Mouse (Mus musculus) right cerebral cortex, postnatal 36 days (tissue): Measurements from ENCODE around the gene Cytip.

ENCODE experiments used
- DNase-seq, 2 experiments: peaks; one replicate each; pipeline ENCODE4 v3.0.0; 2022; ENCODE audit warnings: low spot score in 2 of 2, mixed read lengths in 1 of 2

Cytip gene

DNA sequence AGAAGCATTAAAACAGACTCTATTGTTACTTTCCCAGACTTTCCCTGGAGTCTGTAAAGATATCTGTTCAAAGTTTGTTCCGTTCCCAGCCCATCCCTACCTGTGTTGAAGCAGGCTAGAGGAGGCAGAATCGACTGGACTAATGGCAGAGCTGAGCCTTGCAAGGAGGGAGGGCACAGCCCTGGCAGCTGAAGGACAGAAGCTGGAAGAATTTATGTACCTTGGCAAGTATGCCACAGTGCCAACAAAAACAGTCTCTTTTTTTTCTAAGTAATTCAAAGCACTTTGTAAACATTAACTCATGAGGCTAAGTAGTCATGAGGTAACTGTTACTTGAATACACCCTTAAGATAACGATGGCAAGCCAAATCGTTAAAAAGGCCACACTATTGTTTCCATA is at the start of gene Cytip:
Gene Cytip (minus strand): TSS at position 187 of the 400 bp plus-strand sequence.
- no peak for DNase-seq

- peak; percentile 6 to 43 for DNase-seq
Observed at GRCm38 (mm10) chr2:58240639-58241038, 45.3 kb upstream of the Cytip start.

DNA sequence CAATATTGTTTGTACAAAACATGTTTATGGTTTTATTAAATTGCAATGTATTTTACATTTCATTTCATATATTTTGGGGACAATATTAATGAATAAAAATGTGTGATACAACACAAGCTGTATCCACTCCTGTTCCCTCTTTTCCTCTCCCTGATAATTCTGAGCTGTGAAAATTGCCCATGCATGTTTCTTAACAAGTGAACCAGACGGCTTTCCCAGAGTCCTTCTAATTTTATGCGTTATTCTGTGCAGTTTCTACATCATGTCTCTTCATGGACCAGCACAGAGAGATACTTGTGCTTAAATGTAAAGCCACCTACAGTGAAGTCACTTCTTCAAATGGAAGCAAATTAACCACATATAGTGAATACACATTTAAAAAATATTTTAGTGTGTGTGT is 42.2 kb upstream of the Cytip start:
- no peak for DNase-seq

- peak; percentile 34 to 59 for DNase-seq
Observed at GRCm38 (mm10) chr2:58199442-58199841, 4.1 kb upstream of the Cytip start.

GRCm38 (mm10) chr2:58196880-58197279 is 1.5 kb upstream of the Cytip start:
- no peak for DNase-seq

DNA sequence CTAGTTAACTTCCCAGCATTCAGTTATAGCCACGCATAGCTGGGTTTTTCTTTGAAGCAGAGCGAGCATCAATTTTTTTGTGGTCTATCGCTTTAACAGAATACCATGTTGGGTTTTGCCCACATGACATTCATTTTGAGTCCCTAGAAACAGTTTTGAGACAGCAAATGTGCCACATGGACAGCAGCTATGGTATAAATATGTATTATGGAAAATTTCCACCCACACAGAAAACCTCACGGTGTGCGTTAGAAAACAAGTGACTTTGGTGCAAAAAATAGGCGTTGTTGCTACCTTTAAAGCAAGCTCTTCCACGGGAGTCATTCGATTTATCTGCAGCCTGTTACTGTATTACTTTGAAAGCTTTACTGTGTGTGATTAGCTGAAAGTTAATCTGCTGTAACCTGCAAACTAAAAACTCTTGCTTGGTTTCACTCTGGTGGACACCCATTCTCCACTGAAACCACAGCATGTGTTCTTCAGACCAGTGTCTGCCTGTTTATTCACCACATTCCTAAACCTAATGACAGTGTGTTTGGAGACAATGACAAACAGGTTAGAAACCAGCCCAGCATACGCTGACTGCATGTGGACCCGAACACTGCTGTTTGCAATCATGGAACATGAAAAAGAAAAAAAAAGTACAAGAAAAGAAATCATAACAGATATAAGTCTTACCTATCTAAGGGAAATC is 763 bp downstream of the Cytip start:
- peak in 1 of 2 experiments; percentile 23 for DNase-seq

GRCm38 (mm10) chr2:58192160-58192559 is 3.2 kb downstream of the Cytip start:
- no peak for DNase-seq

GRCm38 (mm10) chr2:58189501-58189900 is 5.8 kb downstream of the Cytip start:
- no peak for DNase-seq

GRCm38 (mm10) chr2:58188903-58189302 is 6.4 kb downstream of the Cytip start:
- DNase-seq = no peak

DNA sequence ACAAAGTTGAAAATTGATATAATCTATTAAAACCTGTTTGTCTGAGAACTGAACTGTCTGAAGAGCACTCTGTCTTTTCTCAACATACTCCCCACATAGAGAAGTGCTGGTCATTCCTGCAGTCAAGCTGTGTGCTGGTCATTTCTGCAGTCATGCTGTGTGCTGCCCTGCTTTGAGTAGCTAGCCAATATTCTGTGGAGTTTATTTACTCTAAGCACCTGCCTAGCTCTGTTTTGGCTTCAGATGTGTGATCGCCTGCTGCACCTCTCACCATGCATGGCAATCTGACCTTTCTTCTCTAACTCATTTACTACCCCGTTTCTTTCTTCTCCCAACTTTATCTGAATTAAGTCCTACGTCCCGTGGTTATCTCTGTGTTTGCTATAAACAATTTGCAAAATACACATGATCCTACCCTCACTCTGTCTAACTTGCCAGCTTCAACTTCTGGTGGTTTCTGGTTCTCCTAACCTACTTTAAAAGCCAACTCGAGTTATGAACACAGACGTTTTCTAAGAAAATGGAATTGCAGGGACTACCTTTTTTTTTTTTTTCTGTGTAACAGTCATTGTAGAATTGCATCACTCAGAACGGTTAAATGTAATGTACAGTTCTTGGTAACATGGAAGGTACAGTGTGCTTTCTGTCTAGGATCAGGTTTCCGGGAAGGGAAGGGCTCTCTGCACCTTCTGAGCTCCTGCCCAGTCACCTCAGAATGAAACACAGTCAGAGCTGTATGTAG is 7.9 kb downstream of the Cytip start:
- no peak for DNase-seq

DNA sequence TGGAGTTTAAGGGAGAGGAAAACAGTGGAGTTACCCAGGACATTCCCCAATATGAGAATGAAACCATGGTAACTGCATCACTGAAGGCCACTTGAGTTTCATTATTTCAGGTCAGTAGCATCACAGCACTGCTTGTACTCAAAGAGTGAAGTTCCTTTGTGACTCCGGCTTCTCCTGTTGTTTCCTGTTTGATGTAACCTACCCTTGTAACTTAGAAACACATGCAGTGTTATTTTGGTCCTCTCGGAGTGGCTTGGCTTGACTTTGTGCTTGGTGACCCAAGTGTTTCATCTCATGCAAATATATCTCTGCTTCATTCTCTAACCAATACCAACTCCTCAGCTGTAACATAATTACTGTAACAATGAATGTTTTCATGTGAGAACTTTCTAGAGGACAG is 11.1 kb downstream of the Cytip start:
- no peak for DNase-seq

DNA sequence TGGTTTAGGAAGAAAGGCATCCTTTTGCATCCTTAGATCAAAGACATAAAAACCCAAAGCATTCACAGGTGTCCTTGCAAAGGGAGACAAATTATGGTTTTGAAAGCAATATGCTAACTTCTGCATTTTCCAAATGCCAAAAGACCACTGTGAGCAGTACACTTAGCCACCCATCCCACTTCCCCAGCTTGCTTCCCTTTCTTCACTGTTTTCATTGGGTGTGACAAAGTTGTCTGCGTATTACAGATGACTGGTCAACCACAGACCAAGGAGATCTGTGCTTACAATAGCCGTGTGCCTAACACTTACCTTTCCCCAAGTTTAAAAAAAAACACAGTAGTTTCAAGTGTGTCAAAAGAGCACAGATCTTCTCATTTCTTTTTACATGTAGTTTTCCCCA is 11.7 kb downstream of the Cytip start:
- no peak for DNase-seq

GRCm38 (mm10) chr2:58180776-58181175 is 14.6 kb downstream of the Cytip start:
- no peak for DNase-seq

- DNase-seq = no peak
Observed at GRCm38 (mm10) chr2:58179056-58179455, 16.3 kb downstream of the Cytip start.

DNA sequence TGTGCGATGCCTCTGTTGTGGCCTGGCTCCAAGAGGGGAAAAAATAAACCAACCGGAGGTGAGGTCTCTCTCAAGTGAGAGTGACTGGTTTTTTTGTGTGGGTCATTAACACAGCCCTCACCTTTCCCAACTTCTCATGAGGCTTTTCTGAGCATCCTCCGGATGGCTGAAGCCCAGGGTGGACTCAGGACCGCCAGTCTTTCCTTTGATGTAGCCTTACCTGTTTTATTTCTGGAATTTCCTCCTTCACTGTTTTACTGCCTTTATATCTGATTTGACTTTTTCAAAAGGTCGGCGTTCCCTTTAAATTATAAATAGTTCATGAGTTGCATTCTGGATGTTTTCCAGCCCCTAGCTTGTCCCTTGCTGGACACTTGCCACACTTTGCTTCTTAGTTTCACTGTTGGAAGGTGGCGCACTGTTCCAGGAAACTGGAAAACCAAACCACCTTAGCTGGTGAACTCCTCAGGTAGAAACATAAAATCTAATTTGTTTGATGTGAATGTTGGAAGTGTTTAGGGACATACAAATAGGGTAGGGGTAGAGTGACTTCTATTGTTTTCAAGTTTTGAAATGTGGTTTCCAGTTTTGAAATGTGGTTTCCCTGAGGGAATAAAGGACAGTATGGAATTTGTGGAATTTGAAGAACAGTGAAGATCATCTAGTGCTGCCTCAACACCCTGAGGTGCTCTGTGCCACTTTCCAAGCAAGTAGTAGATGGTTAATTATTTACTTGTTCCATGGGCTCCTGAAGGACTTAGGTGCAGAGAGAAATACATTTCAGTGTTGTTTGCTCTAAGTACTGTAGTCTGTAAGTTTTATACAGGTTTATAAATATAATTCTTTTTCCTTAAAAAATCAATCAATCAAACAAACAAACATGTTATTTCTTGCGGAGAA is 19.7 kb downstream of the Cytip start:
- DNase-seq = no peak

DNA sequence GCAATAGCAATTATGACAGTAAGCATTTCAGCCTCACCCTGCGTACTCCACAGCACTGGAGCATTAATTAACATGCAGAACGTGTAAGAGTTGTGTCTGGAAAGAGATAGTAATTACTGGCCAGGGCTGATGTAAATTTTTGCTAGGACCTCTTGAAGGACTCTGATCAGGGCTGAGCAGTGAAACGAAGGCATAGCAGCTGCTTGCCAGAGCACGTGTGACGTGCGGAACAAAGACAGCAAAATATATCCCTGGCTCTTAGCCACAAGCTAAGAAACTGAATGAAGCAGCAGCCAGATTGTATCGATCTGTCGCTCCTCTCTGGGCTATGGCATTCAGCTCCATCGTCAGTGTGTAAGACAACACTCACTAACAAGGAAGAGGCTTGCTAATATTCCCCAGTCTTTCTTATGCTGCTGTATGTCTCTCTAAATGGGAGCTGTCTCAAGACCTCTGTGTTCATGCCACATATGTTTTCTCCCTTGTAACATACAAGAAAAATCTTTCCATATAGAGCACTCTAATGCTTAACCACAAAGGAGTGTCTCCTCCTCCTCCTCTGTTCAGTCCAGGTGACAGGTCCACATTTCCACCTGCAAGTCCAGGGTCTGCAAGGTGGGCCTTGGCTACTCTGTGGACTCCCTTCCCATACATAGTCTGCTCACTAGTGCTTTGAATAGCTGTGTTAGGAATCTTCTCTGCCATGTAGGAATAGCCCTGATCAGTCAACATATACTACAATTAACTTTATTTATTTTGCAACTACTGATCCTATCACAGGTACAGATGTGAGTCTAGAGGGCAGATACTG is 20.7 kb downstream of the Cytip start:
- DNase-seq = no peak

- no peak for DNase-seq
Observed at GRCm38 (mm10) chr2:58172963-58173362, 22.4 kb downstream of the Cytip start.

GRCm38 (mm10) chr2:58169173-58169572 is 26.2 kb downstream of the Cytip start:
- no peak for DNase-seq

DNA sequence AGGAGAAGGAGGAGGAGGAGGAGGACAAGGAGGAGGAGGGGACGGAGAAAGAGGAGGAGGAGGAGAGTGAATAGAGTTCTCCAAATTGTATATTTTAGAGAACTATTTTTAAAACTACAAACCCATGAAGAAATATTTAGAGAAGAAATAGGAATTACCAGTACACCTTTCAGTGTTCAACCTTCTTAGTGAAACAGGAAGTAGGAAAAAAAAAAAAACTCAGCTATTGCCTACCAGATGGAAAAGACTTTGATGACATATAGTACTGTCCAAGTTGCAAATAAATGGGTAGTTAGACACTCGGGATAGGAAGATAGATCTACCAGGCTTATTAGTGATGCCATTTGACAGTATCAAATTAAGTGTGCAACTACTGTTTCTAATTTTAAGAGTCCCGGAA is 27.7 kb downstream of the Cytip start:
- DNase-seq = no peak

GRCm38 (mm10) chr2:58166764-58167163 is 28.6 kb downstream of the Cytip start:
- DNase-seq = no peak

DNA sequence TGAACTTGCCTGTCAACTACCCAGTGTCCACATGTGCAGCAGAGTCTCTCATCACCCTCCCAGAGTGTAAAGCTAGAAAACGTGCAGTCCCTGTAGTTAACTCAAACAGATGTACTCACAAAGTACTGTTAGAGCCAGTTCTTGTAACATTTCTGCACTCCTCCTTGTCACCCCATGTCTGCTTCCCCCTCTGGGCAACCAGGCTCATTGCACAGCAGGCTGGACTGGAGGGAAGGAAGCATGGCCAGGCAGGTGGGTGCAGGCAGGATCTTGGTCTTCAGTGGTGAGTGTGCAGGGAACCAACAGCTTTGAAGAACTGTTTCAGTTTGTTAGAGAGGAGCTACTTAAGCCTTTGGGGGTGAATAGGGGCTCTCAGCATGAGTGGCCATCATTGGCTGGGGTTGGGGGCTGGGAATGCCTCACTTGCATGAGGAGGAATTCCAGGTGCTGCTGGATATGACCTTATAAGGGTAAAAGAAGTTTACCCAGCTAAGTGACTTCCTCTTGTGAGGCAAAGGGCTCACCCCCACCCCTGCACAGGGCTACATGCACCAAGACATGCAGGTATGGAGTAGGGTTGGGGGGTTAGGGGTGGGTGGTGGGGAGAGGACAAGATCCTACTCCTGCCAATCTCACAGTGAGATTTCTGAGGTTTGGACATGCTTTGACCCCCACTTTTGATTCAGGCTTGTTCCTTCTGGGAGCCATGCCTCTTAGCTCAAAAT is 31.7 kb downstream of the Cytip start:
- DNase-seq = no peak
